In the genomic region with DNA sequence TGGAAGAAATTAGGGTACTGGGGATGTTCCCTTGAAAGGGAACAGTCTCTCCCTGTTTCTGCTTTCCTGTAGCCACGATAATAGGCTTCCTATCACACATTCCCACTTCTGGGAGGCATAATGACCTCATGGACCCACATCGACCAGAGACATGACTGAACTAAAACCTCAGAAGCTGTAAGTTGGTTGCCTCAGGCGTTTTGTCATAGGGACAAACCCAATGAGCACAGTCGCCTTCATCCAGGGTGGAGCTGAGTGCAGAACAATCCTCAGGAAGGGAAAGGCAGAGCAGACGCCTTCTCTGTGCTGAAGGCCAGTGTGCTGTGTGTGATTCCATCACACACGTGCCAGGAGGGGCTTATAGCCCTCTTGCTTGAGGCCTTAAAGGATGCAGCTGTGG, we compare ENCODE assay signal across 25 mouse cellular contexts. TPM values are rescaled to one million over a fixed set of nuclear protein-coding genes. Genes with fewer than 3 reads are reported as not detected.
DNase-seq lines count a peak whose midpoint lies in the region; ATAC-seq lines count a peak whose summit lies in the region.
"Had no signal": no experiment of that assay in that cellular context is flagged by ENCODE, and none has a peak within 500 bp of the region (broad histone marks: within the 10 kb centered on the region; RNA-seq: fewer than 3 reads in every experiment).

No protein-coding gene starts in this region.

- H3K9ac ChIP-seq in liver, embryonic 13.5 days = 0 out of 2 replicates have a peak overlapping the region, but pooled peaks have one; percentile 19
- H3K9ac ChIP-seq: embryonic facial prominence, embryonic 13.5 days; embryonic facial prominence, embryonic 15.5 days; forebrain, embryonic 12.5 days had no signal

- no peak overlapping the region for H3K4me3 ChIP-seq in liver, embryonic 13.5 days (replicated peaks)
- H3K4me3 ChIP-seq: embryonic facial prominence, embryonic 13.5 days; embryonic facial prominence, embryonic 15.5 days; erythroblast, embryonic 14.5 days; forebrain, embryonic 10.5 days; forebrain, embryonic 12.5 days had no signal

- H3K9me3 ChIP-seq in liver, embryonic 13.5 days (replicated peaks) = no peaks in the 10 kb centered on the region
- H3K9me3 ChIP-seq: embryonic facial prominence, embryonic 13.5 days; embryonic facial prominence, embryonic 15.5 days; forebrain, embryonic 10.5 days; forebrain, embryonic 12.5 days had no signal

- H3K36me3 ChIP-seq in liver, embryonic 13.5 days = no peaks in the 10 kb centered on the region
- H3K36me3 ChIP-seq: embryonic facial prominence, embryonic 13.5 days; forebrain, embryonic 10.5 days; forebrain, embryonic 12.5 days had no signal

- ATAC-seq in liver, embryonic 13.5 days (ENCODE audit: low read depth) = no peak
- ATAC-seq: forebrain, embryonic 14.5 days; forebrain, embryonic 16.5 days had no signal

- DNase-seq in heart, adult 11 months = peak; percentile 61
- DNase-seq in heart, adult 8-10 months (ENCODE audit: low spot score) = no peak
- DNase-seq in liver, embryonic 13.5 days = no peak
- no peak for DNase-seq in liver
- peak; percentile 62 for DNase-seq in 3T3-L1 (ENCODE audit: low read depth, low spot score)
- DNase-seq: adrenal gland, adult 2 months; adrenal gland, postnatal 10 days; adrenal gland, postnatal 25 days; cerebellum, adult 11 months; cerebellum, adult 18-20 months; cerebellum, adult 8-10 months; cerebellum, adult 9-11 months; cerebellum, postnatal 14 days; cerebellum, postnatal 36 days; embryo, embryonic 11 days had no signal

- peaks cover 47% of the 10 kb centered on the region for H3K4me1 ChIP-seq in liver, embryonic 13.5 days (replicated peaks)
- H3K4me1 ChIP-seq: embryonic facial prominence, embryonic 13.5 days; embryonic facial prominence, embryonic 15.5 days; forebrain, embryonic 10.5 days; forebrain, embryonic 12.5 days had no signal

- H3K4me2 ChIP-seq in liver, embryonic 13.5 days = no peak overlapping the region
- H3K4me2 ChIP-seq: embryonic facial prominence, embryonic 13.5 days; embryonic facial prominence, embryonic 15.5 days; forebrain, embryonic 12.5 days had no signal

- 63% methylated on average over 6 of the region's 6 CpGs for WGBS in liver, embryonic 13.5 days (ENCODE audit: insufficient replicate concordance)

- H3K27ac ChIP-seq in liver, embryonic 13.5 days = peak overlapping the region; percentile 86
- H3K27ac ChIP-seq: embryonic facial prominence, embryonic 13.5 days; embryonic facial prominence, embryonic 15.5 days; forebrain, embryonic 10.5 days; forebrain, embryonic 12.5 days had no signal

- H3K27me3 ChIP-seq in liver, embryonic 13.5 days = no peaks in the 10 kb centered on the region
- H3K27me3 ChIP-seq: embryonic facial prominence, embryonic 13.5 days; embryonic facial prominence, embryonic 15.5 days; forebrain, embryonic 12.5 days had no signal

RNA-seq across cellular contexts. Expression of a gene that starts 38.4 kb away (rescaled TPM):
- not detected for total RNA-seq in heart, adult 8-10 months (2022)
- polyA plus RNA-seq in liver, embryonic 13.5 days (2015; fragmentation: Nextera tagmentation; extraction: Ambion mirVana) = 10.6 and 13.1 TPM in 2 replicates
- total RNA-seq: adrenal gland, adult 2 months; adrenal gland, postnatal 25 days; ES-E14; MEL had no signal
- polyA plus RNA-seq: adrenal gland, adult 2 months; C2C12; embryonic facial prominence, embryonic 13.5 days; erythroblast, embryonic 14.5 days; forebrain, embryonic 10.5 days; forebrain, embryonic 14.5 days; forebrain, embryonic 16.5 days had no signal

Comparison
In these comparisons a context has a peak if more than half of its experiments do, and no peak if none do; other contexts are left out.
1. DNase-seq: peak in heart, adult 11 months (single experiment) and 3T3-L1 (single experiment); none in heart, adult 8-10 months (single experiment), liver, embryonic 13.5 days (single experiment) and liver (single experiment).